In the genomic region with DNA sequence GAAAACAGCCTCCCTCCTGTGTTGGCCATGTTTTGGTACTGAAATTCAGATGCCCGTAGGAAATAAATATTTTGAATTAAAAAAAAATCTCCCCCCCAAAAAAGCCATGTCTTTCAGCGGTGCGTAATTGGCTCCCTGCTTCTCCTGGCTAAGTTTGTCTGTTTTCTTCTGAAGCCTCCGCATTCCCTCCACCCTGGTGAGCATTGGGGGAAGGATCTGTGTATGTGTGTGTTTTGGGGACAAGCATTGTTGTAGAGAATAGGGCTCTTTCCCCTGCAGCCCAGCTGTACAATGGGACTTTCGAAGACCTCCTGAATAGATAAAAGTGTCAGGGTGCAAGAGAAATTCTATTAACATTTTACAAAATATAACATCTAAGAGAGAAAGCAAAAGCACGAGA, we compare ENCODE assay signal across 11 mouse cellular contexts.
A peak's percentile ranks its signal among the peaks of the same experiment; 100 is the strongest.
DNase-seq lines count a peak whose midpoint lies in the region; ATAC-seq and TF ChIP-seq lines count a peak whose summit lies in the region.
"Had no signal": no experiment of that assay in that cellular context is flagged by ENCODE, and none has a peak within 500 bp of the region (broad histone marks: within the 10 kb centered on the region; RNA-seq: fewer than 3 reads in every experiment).

No protein-coding gene starts in this region.

- H3K27ac ChIP-seq in intestine, embryonic 14.5 days (ENCODE audit: low read depth) = peak overlapping the region; percentile 90
- H3K27ac ChIP-seq in intestine, postnatal 0 days (ENCODE audit: low read depth, low read length) = no peak overlapping the region
- peak overlapping the region; percentile 63 for H3K27ac ChIP-seq in embryonic facial prominence, embryonic 11.5 days (replicated peaks; ENCODE audit: low read depth, low read length)
- H3K27ac ChIP-seq in forebrain, postnatal 0 days (ENCODE audit: low read depth, low read length) = peak overlapping the region; percentile 74
- H3K27ac ChIP-seq in midbrain, embryonic 16.5 days (ENCODE audit: low read length) = peak overlapping the region; percentile 81
- H3K27ac ChIP-seq: macrophage had no signal

- no peaks in the 10 kb centered on the region for H3K27me3 ChIP-seq in intestine, embryonic 14.5 days (replicated peaks; ENCODE audit: control insufficient read depth, insufficient read depth, low read length)
- no peaks in the 10 kb centered on the region for H3K27me3 ChIP-seq in intestine, postnatal 0 days (replicated peaks; ENCODE audit: control insufficient read depth, insufficient read depth, low read length)
- no peaks in the 10 kb centered on the region for H3K27me3 ChIP-seq in embryonic facial prominence, embryonic 11.5 days (ENCODE audit: control insufficient read depth, insufficient read depth, low read length)
- no peaks in the 10 kb centered on the region for H3K27me3 ChIP-seq in forebrain, postnatal 0 days (ENCODE audit: insufficient read depth, low read length)
- H3K27me3 ChIP-seq in midbrain, embryonic 16.5 days (ENCODE audit: control insufficient read depth, insufficient read depth, low read depth, low read length) = no peaks in the 10 kb centered on the region
- H3K27me3 ChIP-seq: limb, embryonic 15.5 days had no signal

- WGBS in intestine, embryonic 14.5 days = 73% methylated on average over 6 of the region's 6 CpGs
- 69% methylated on average over 6 of the region's 6 CpGs for WGBS in intestine, postnatal 0 days
- 58% methylated on average over 6 of the region's 6 CpGs for WGBS in embryonic facial prominence, embryonic 11.5 days
- WGBS in forebrain, postnatal 0 days = 9% methylated on average over 6 of the region's 6 CpGs
- WGBS in midbrain, embryonic 16.5 days = 10% methylated on average over 6 of the region's 6 CpGs

- no peak overlapping the region for H3K4me2 ChIP-seq in intestine, embryonic 14.5 days (ENCODE audit: low read length)
- H3K4me2 ChIP-seq in intestine, postnatal 0 days (replicated peaks; ENCODE audit: low read depth) = no peak overlapping the region
- no peak overlapping the region for H3K4me2 ChIP-seq in embryonic facial prominence, embryonic 11.5 days (ENCODE audit: low read depth, low read length)
- H3K4me2 ChIP-seq in forebrain, postnatal 0 days (ENCODE audit: low read depth) = peak overlapping the region; percentile 17; the same call in 1 of the 2 replicates
- H3K4me2 ChIP-seq in midbrain, embryonic 16.5 days (ENCODE audit: low read length) = no peak overlapping the region
- H3K4me2 ChIP-seq: limb, embryonic 15.5 days had no signal

- H3K9me3 ChIP-seq in intestine, embryonic 14.5 days (ENCODE audit: control insufficient read depth, low read length) = no peaks in the 10 kb centered on the region
- H3K9me3 ChIP-seq in intestine, postnatal 0 days (ENCODE audit: control insufficient read depth) = no peaks in the 10 kb centered on the region
- H3K9me3 ChIP-seq in embryonic facial prominence, embryonic 11.5 days (replicated peaks; ENCODE audit: control insufficient read depth, low read length) = no peaks in the 10 kb centered on the region
- H3K9me3 ChIP-seq in forebrain, postnatal 0 days (ENCODE audit: low read length) = no peaks in the 10 kb centered on the region
- no peaks in the 10 kb centered on the region for H3K9me3 ChIP-seq in midbrain, embryonic 16.5 days (replicated peaks; ENCODE audit: control insufficient read depth, low read length, poor library complexity, severe bottlenecking)
- H3K9me3 ChIP-seq: limb, embryonic 15.5 days had no signal

- no peak overlapping the region for H3K4me3 ChIP-seq in intestine, embryonic 14.5 days (ENCODE audit: low read depth, low read length)
- H3K4me3 ChIP-seq in intestine, postnatal 0 days (ENCODE audit: low read depth, low read length) = no peak overlapping the region
- no peak overlapping the region for H3K4me3 ChIP-seq in embryonic facial prominence, embryonic 11.5 days (ENCODE audit: low read depth, low read length)
- H3K4me3 ChIP-seq in forebrain, postnatal 0 days (ENCODE audit: low read depth, low read length) = no peak overlapping the region
- H3K4me3 ChIP-seq in midbrain, embryonic 16.5 days (ENCODE audit: low read depth, low read length) = no peak overlapping the region
- H3K4me3 ChIP-seq: limb, embryonic 15.5 days had no signal

- no peak overlapping the region for H3K9ac ChIP-seq in intestine, embryonic 14.5 days (ENCODE audit: low read length)
- H3K9ac ChIP-seq in intestine, postnatal 0 days (ENCODE audit: low read depth, low read length) = no peak overlapping the region
- no peak overlapping the region for H3K9ac ChIP-seq in embryonic facial prominence, embryonic 11.5 days (replicated peaks; ENCODE audit: low read length)
- no peak overlapping the region for H3K9ac ChIP-seq in forebrain, postnatal 0 days
- no peak overlapping the region; the same call in 1 of the 2 replicates for H3K9ac ChIP-seq in midbrain, embryonic 16.5 days (ENCODE audit: low read depth, low read length)
- H3K9ac ChIP-seq: limb, embryonic 15.5 days had no signal

- no peak for ATAC-seq in intestine, embryonic 14.5 days (replicated peaks; ENCODE audit: low FRiP score, low TSS enrichment, low read depth)
- ATAC-seq in intestine, postnatal 0 days = no peak
- no peak for ATAC-seq in embryonic facial prominence, embryonic 11.5 days (replicated peaks; ENCODE audit: insufficient number of reproducible peaks, low FRiP score, low TSS enrichment, low read depth)
- ATAC-seq in forebrain, postnatal 0 days = no peak
- peak; percentile 40; the same call in 1 of the 2 replicates for ATAC-seq in midbrain, embryonic 16.5 days

- peaks cover 41% of the 10 kb centered on the region for H3K4me1 ChIP-seq in intestine, embryonic 14.5 days (replicated peaks; ENCODE audit: control insufficient read depth, insufficient read depth, low read length)
- 0 out of 2 replicates have a peak, but pooled peaks cover 3% of the 10 kb centered on the region for H3K4me1 ChIP-seq in intestine, postnatal 0 days (replicated peaks; ENCODE audit: control insufficient read depth, insufficient read depth, low read length)
- peaks cover 3% of the 10 kb centered on the region for H3K4me1 ChIP-seq in embryonic facial prominence, embryonic 11.5 days (ENCODE audit: control insufficient read depth, insufficient read depth, low read length)
- peaks cover 24% of the 10 kb centered on the region for H3K4me1 ChIP-seq in forebrain, postnatal 0 days (ENCODE audit: insufficient read depth)
- H3K4me1 ChIP-seq in midbrain, embryonic 16.5 days (ENCODE audit: control insufficient read depth, insufficient read depth, low read length) = peaks cover 52% of the 10 kb centered on the region

- intact Hi-C loops in gastrocnemius, postnatal 14 days (cut with DNase I; ENCODE audit: low total_unique reads) = no loop called here

- no peak for TF ChIP-seq CTCF in intestine, postnatal 0 days (IDR thresholded peaks at IDR 0.05; ENCODE audit: low read depth)
- no peak for TF ChIP-seq CTCF in forebrain, postnatal 0 days (IDR thresholded peaks at IDR 0.05; ENCODE audit: low read depth)

- peaks cover 10% of the 10 kb centered on the region; the same call in 1 of the 2 replicates for H3K36me3 ChIP-seq in intestine, embryonic 14.5 days (ENCODE audit: control insufficient read depth, insufficient read depth, low read length)
- H3K36me3 ChIP-seq in intestine, postnatal 0 days (ENCODE audit: control insufficient read depth, insufficient read depth) = 0 out of 2 replicates have a peak, but pooled peaks cover 3% of the 10 kb centered on the region
- H3K36me3 ChIP-seq in embryonic facial prominence, embryonic 11.5 days (replicated peaks; ENCODE audit: control insufficient read depth, insufficient read depth, low read depth, low read length) = no peaks in the 10 kb centered on the region
- H3K36me3 ChIP-seq in forebrain, postnatal 0 days (ENCODE audit: insufficient read depth) = no peaks in the 10 kb centered on the region
- H3K36me3 ChIP-seq in midbrain, embryonic 16.5 days (ENCODE audit: control insufficient read depth, insufficient read depth, low read length) = no peaks in the 10 kb centered on the region

- no peak for DNase-seq in intestine, embryonic 14.5 days (ENCODE audit: low spot score)
- no peak for DNase-seq in embryonic facial prominence, embryonic 11.5 days (ENCODE audit: low spot score)
- DNase-seq in forebrain, postnatal 0 days = no peak
- DNase-seq in gastrocnemius, postnatal 14 days = no peak
- no peak for DNase-seq in gastrocnemius, adult 8-10 months (ENCODE audit: low spot score in 2 of 2)
- DNase-seq in thymus, postnatal 10 days (ENCODE audit: low spot score in 2 of 2) = no peak
- DNase-seq: adrenal gland, postnatal 36 days had no signal
